Mouse (Mus musculus) ES-Bruce4 (cell line): ENCODE measurements around the gene Nucb1. TPM values are rescaled to one million over a fixed set of nuclear protein-coding genes. Genes with fewer than 3 reads are reported as not detected.

Experiments used
- H3K27ac ChIP-seq: 2 replicates; pipeline ENCODE4 v1.5.1; 2012; ENCODE audit warnings: low read length, inconsistent platforms; ENCODE audit not compliant: insufficient read depth
- H3K27me3 ChIP-seq: 2 replicates; pipeline ENCODE4 v1.6.1; 2012; ENCODE audit warnings: mild to moderate bottlenecking, low read length, inconsistent platforms; ENCODE audit not compliant: control insufficient read depth, poor library complexity, insufficient read depth, severe bottlenecking
- H3K36me3 ChIP-seq: 2 replicates; pipeline ENCODE4 v1.6.1; 2012; ENCODE audit warnings: inconsistent platforms, mild to moderate bottlenecking, low read length, moderate library complexity; ENCODE audit not compliant: control insufficient read depth, poor library complexity, insufficient read depth, severe bottlenecking
- H3K4me1 ChIP-seq: one replicate; pipeline ENCODE4 v1.8.1; 2011; ENCODE audit warnings: low read length; ENCODE audit not compliant: control insufficient read depth, insufficient read depth
- H3K4me3 ChIP-seq: 2 replicates; pipeline ENCODE4 v1.5.1; 2011; ENCODE audit warnings: low read depth, mild to moderate bottlenecking, low read length
- H3K9ac ChIP-seq: 2 replicates; pipeline ENCODE4 v1.6.1; 2012; ENCODE audit warnings: low read depth, mild to moderate bottlenecking, inconsistent platforms; ENCODE audit not compliant: poor library complexity, severe bottlenecking
- H3K9me3 ChIP-seq: replicated peaks from 2 replicates; pipeline ENCODE4 v1.6.1; 2012; ENCODE audit warnings: mild to moderate bottlenecking, low read length, inconsistent platforms; ENCODE audit not compliant: control insufficient read depth, poor library complexity, insufficient read depth, severe bottlenecking
- CTCF ChIP-seq: IDR thresholded peaks from one replicate; pipeline ENCODE4 v1.8.1; 2011; ENCODE audit warnings: low read depth, low read length
- EP300 ChIP-seq: IDR thresholded peaks from 2 replicates; pipeline ENCODE4 v1.6.1; 2011; ENCODE audit warnings: low read depth, low read length; ENCODE audit not compliant: insufficient read depth
- POLR2A ChIP-seq: IDR thresholded peaks from one replicate; pipeline ENCODE4 v1.8.1; 2011; ENCODE audit warnings: low read length; ENCODE audit not compliant: insufficient read depth
- polyA plus RNA-seq: library from polyadenylated mRNA; stranded (reverse); fragments of >200 nt; gene quantifications from 2 replicates; pipeline ENCODE4 v1.2.4, GENCODE M21; 2011; ENCODE audit warnings: low read depth; ENCODE audit not compliant: missing spikeins, insufficient read depth, insufficient read length

The Nucb1 gene
- polyA plus RNA-seq, 1 experiment: 105 TPM

GRCm38 (mm10) chr7:45526474-45527120 lies 16.4 kb upstream of the Nucb1 start:
- Histone ChIP-seq H3K27me3 (no peaks in the 10 kb centered on the region), H3K9me3 (no peaks in the 10 kb centered on the region), H3K9ac (peak overlapping the region; percentile 67), H3K4me1 (peaks cover 4% of the 10 kb centered on the region), H3K4me3 (peak overlapping the region; percentile 76), H3K27ac (peak overlapping the region; percentile 67), H3K36me3 (peaks cover 12% of the 10 kb centered on the region)
- TF ChIP-seq EP300: no peak
- TF ChIP-seq POLR2A: no peak
- TF ChIP-seq CTCF: no peak

GRCm38 (mm10) chr7:45525809-45526473 lies 15.7 kb upstream of the Nucb1 start, which contains the start of the genes Ppp1r15a and Plekha4:
Gene Ppp1r15a, minus strand, starts transcription at chr7:45526268.
Gene Plekha4, plus strand, starts transcription at chr7:45526330.
- Histone ChIP-seq H3K27ac (peak within 1 kb of the TSS; percentile 67), H3K4me3 (peak within 1 kb of the TSS; percentile 76), H3K9me3 (no peaks in the 10 kb centered on the region), H3K36me3 (peaks cover 12% of the 10 kb centered on the region), H3K9ac (peak within 1 kb of the TSS; percentile 67), H3K4me1 (peaks cover 4% of the 10 kb centered on the region), H3K27me3 (no peaks in the 10 kb centered on the region)
- TF ChIP-seq POLR2A: peak; percentile 96
- no peak for TF ChIP-seq CTCF
- no peak for TF ChIP-seq EP300

GRCm38 (mm10) chr7:45524841-45525621 lies 14.8 kb upstream of the Nucb1 start:
- H3K9me3 ChIP-seq: no peaks in the 10 kb centered on the region
- H3K36me3 ChIP-seq: peaks cover 12% of the 10 kb centered on the region
- H3K27me3 ChIP-seq: no peaks in the 10 kb centered on the region
- peak overlapping the region; percentile 67 for H3K9ac ChIP-seq
- H3K4me3 ChIP-seq: peak overlapping the region; percentile 76
- no peak overlapping the region for H3K27ac ChIP-seq
- H3K4me1 ChIP-seq: peaks cover 2% of the 10 kb centered on the region
- TF ChIP-seq EP300 (no peak), CTCF (no peak), POLR2A (no peak)

GRCm38 (mm10) chr7:45523678-45524170 lies 13.5 kb upstream of the Nucb1 start:
- peaks cover 12% of the 10 kb centered on the region for H3K36me3 ChIP-seq
- peak overlapping the region; percentile 2 for H3K9ac ChIP-seq
- H3K4me3 ChIP-seq: peak overlapping the region; percentile 14; the same call in 1 of the 2 replicates
- no peak for TF ChIP-seq POLR2A
- no peak for TF ChIP-seq EP300
- TF ChIP-seq CTCF: no peak
- no peaks in the 10 kb centered on the region for H3K9me3 ChIP-seq
- H3K27me3 ChIP-seq: no peaks in the 10 kb centered on the region
- peaks cover 4% of the 10 kb centered on the region for H3K4me1 ChIP-seq
- H3K27ac ChIP-seq: no peak overlapping the region

GRCm38 (mm10) chr7:45522957-45523676 lies 12.9 kb upstream of the Nucb1 start:
- peak overlapping the region; percentile 22 for H3K27ac ChIP-seq
- TF ChIP-seq POLR2A (no peak), EP300 (no peak), CTCF (no peak)
- H3K27me3 ChIP-seq: no peaks in the 10 kb centered on the region
- H3K36me3 ChIP-seq: peaks cover 12% of the 10 kb centered on the region
- H3K4me3 ChIP-seq: peak overlapping the region; percentile 35
- H3K9ac ChIP-seq: peak overlapping the region; percentile 2
- H3K4me1 ChIP-seq: peaks cover 2% of the 10 kb centered on the region
- H3K9me3 ChIP-seq: no peaks in the 10 kb centered on the region
